ENCODE assay signal across 9 mouse cellular contexts in genomic region chr13:74025151-74026081, GRCm38 (mm10). TPM values are rescaled to one million over a fixed set of nuclear protein-coding genes. Genes with fewer than 3 reads are reported as not detected.
DNase-seq lines count a peak whose midpoint lies in the region; ATAC-seq and TF ChIP-seq lines count a peak whose summit lies in the region.
"Had no signal": no experiment of that assay in that cellular context is flagged by ENCODE, and none has a peak within 500 bp of the region (broad histone marks: within the 10 kb centered on the region; RNA-seq: fewer than 3 reads in every experiment).

No protein-coding gene starts in this region.

- no peak overlapping the region for H3K4me2 ChIP-seq in forebrain, embryonic 12.5 days
- no peak overlapping the region for H3K4me2 ChIP-seq in forebrain, embryonic 11.5 days (ENCODE audit: low read depth, low read length, severe bottlenecking)
- no peak overlapping the region for H3K4me2 ChIP-seq in heart, postnatal 0 days (ENCODE audit: low read depth, low read length)
- H3K4me2 ChIP-seq in liver, embryonic 16.5 days (ENCODE audit: low read depth, low read length), result no peak overlapping the region

- TF ChIP-seq EP300 in heart, postnatal 0 days (IDR thresholded peaks at IDR 0.05; ENCODE audit: low read depth), result no peak

- intact Hi-C loops in gastrocnemius, postnatal 14 days (cut with DNase I; ENCODE audit: low total_unique reads), result loop anchor here (2.0 kb wide), 1 partner anchor 55 kb away; no protein-coding TSS in a partner anchor

- DNase-seq in forebrain, embryonic 11.5 days (ENCODE audit: low spot score), result no peak
- peak; percentile 40 for DNase-seq in A20 (ENCODE audit: low read depth, low spot score)
- DNase-seq in cerebellum, adult 8-10 months, result peak; percentile 34
- peak; percentile 57 for DNase-seq in heart, postnatal 0 days (ENCODE audit: low spot score)
- DNase-seq in urinary bladder, postnatal 25 days (ENCODE audit: low spot score), result peak; percentile 15
- DNase-seq in gastrocnemius, postnatal 14 days, result no peak

- TF ChIP-seq CTCF in heart, postnatal 0 days (IDR thresholded peaks at IDR 0.05; ENCODE audit: low read depth), result no peak

- no peaks in the 10 kb centered on the region for H3K9me3 ChIP-seq in forebrain, embryonic 12.5 days
- H3K9me3 ChIP-seq in forebrain, embryonic 11.5 days (ENCODE audit: control insufficient read depth, low read length), result no peaks in the 10 kb centered on the region
- no peaks in the 10 kb centered on the region for H3K9me3 ChIP-seq in heart, postnatal 0 days (replicated peaks; ENCODE audit: control insufficient read depth, low read length)
- no peaks in the 10 kb centered on the region for H3K9me3 ChIP-seq in liver, embryonic 16.5 days (replicated peaks; ENCODE audit: control insufficient read depth, low read length)

- H3K9ac ChIP-seq in forebrain, embryonic 12.5 days, result no peak overlapping the region
- no peak overlapping the region for H3K9ac ChIP-seq in forebrain, embryonic 11.5 days (ENCODE audit: low read length)
- H3K9ac ChIP-seq in heart, postnatal 0 days (replicated peaks; ENCODE audit: low read depth, low read length), result no peak overlapping the region
- H3K9ac ChIP-seq in liver, embryonic 16.5 days (ENCODE audit: low read depth, low read length), result no peak overlapping the region

- no peaks in the 10 kb centered on the region for H3K36me3 ChIP-seq in forebrain, embryonic 12.5 days (replicated peaks)
- H3K36me3 ChIP-seq in forebrain, embryonic 11.5 days (ENCODE audit: control insufficient read depth, insufficient read depth, low read length), result no peaks in the 10 kb centered on the region
- peaks cover 6% of the 10 kb centered on the region; the same call in 1 of the 2 replicates for H3K36me3 ChIP-seq in heart, postnatal 0 days (replicated peaks; ENCODE audit: control insufficient read depth, insufficient read depth, low read length)
- H3K36me3 ChIP-seq in liver, embryonic 16.5 days (ENCODE audit: control insufficient read depth, insufficient read depth), result no peaks in the 10 kb centered on the region

- no peak overlapping the region for H3K4me3 ChIP-seq in forebrain, embryonic 12.5 days (replicated peaks)
- no peak overlapping the region for H3K4me3 ChIP-seq in forebrain, embryonic 11.5 days (ENCODE audit: low read depth, low read length)
- H3K4me3 ChIP-seq in heart, postnatal 0 days (ENCODE audit: low read depth, low read length), result no peak overlapping the region
- no peak overlapping the region for H3K4me3 ChIP-seq in liver, embryonic 16.5 days (ENCODE audit: low read depth, low read length)
- H3K4me3 ChIP-seq: erythroblast, embryonic 14.5 days had no signal

- peaks cover 5% of the 10 kb centered on the region; the same call in 1 of the 2 replicates for H3K4me1 ChIP-seq in forebrain, embryonic 12.5 days
- no peaks in the 10 kb centered on the region for H3K4me1 ChIP-seq in forebrain, embryonic 11.5 days (replicated peaks; ENCODE audit: control insufficient read depth, insufficient read depth, low read length)
- peaks cover 18% of the 10 kb centered on the region for H3K4me1 ChIP-seq in heart, postnatal 0 days (ENCODE audit: control insufficient read depth, insufficient read depth)
- no peaks in the 10 kb centered on the region; the same call in none of the 2 replicates for H3K4me1 ChIP-seq in liver, embryonic 16.5 days (ENCODE audit: control insufficient read depth, low read depth, low read length)

- no peaks in the 10 kb centered on the region for H3K27me3 ChIP-seq in forebrain, embryonic 12.5 days
- no peaks in the 10 kb centered on the region for H3K27me3 ChIP-seq in forebrain, embryonic 11.5 days (ENCODE audit: control insufficient read depth, insufficient read depth, low read length)
- no peaks in the 10 kb centered on the region for H3K27me3 ChIP-seq in heart, postnatal 0 days (ENCODE audit: control insufficient read depth, insufficient read depth, low read length)
- no peaks in the 10 kb centered on the region for H3K27me3 ChIP-seq in liver, embryonic 16.5 days (ENCODE audit: control insufficient read depth, insufficient read depth, low read depth, low read length)

- no peak overlapping the region for H3K27ac ChIP-seq in forebrain, embryonic 12.5 days
- H3K27ac ChIP-seq in forebrain, embryonic 11.5 days (ENCODE audit: low read depth, low read length), result no peak overlapping the region
- H3K27ac ChIP-seq in heart, postnatal 0 days (ENCODE audit: low read depth), result peak overlapping the region; percentile 66
- H3K27ac ChIP-seq in liver, embryonic 16.5 days (ENCODE audit: low read length), result no peak overlapping the region

- 0 out of 2 replicates have a peak, but pooled peaks have one; percentile 14 for ATAC-seq in forebrain, embryonic 12.5 days (ENCODE audit: low FRiP score)
- no peak for ATAC-seq in forebrain, embryonic 11.5 days (replicated peaks; ENCODE audit: low FRiP score)
- ATAC-seq in heart, postnatal 0 days (ENCODE audit: insufficient read depth, low read depth), result peak; percentile 32
- peak; percentile 68 for ATAC-seq in liver, embryonic 16.5 days (ENCODE audit: low read depth)

- WGBS in forebrain, embryonic 12.5 days, result 74% methylated on average over 4 of the region's 4 CpGs
- 73% methylated on average over 4 of the region's 4 CpGs for WGBS in forebrain, embryonic 11.5 days
- 43% methylated on average over 4 of the region's 4 CpGs for WGBS in heart, postnatal 0 days
- WGBS in liver, embryonic 16.5 days (ENCODE audit: insufficient replicate concordance), result 52% methylated on average over 4 of the region's 4 CpGs

RNA-seq across cellular contexts. Expression of gene Tppp, which starts 16.2 kb away (rescaled TPM):
- polyA plus RNA-seq in forebrain, embryonic 12.5 days (2016; fragmentation: Nextera tagmentation; extraction: Ambion mirVana), result 4.2 and 5.1 TPM in 2 replicates
- polyA plus RNA-seq in forebrain, embryonic 11.5 days (2014; fragmentation: Nextera tagmentation; extraction: Ambion mirVana), result 3.3 and 3.6 TPM in 2 replicates
- total RNA-seq in heart, postnatal 0 days (2014; rRNA removed; ENCODE audit: low replicate concordance), result 12.6 and 16.9 TPM in 2 replicates
- polyA plus RNA-seq in heart, postnatal 0 days (2015; fragmentation: Nextera tagmentation; extraction: Ambion mirVana), result 4.2 and 5.8 TPM in 2 replicates
- polyA plus RNA-seq in liver, embryonic 16.5 days (2015; fragmentation: Nextera tagmentation; extraction: Ambion mirVana), result 0.57 and 0.61 TPM in 2 replicates
- total RNA-seq in gastrocnemius, postnatal 14 days (2021), result 1 to 10 TPM; 5.8 to 5.9 TPM
- polyA plus RNA-seq: erythroblast, embryonic 14.5 days had no signal

RNA-seq across cellular contexts. Expression of gene Cep72, which starts 36.7 kb away (rescaled TPM):
- polyA plus RNA-seq in forebrain, embryonic 12.5 days (2016; fragmentation: Nextera tagmentation; extraction: Ambion mirVana), result 19.1 and 24.8 TPM in 2 replicates
- 24.6 and 26.1 TPM in 2 replicates for polyA plus RNA-seq in forebrain, embryonic 11.5 days (2014; fragmentation: Nextera tagmentation; extraction: Ambion mirVana)
- 3.9 and 5.5 TPM in 2 replicates for total RNA-seq in heart, postnatal 0 days (2014; rRNA removed; ENCODE audit: low replicate concordance)
- 4.5 and 4.8 TPM in 2 replicates for polyA plus RNA-seq in heart, postnatal 0 days (2015; fragmentation: Nextera tagmentation; extraction: Ambion mirVana)
- polyA plus RNA-seq in liver, embryonic 16.5 days (2015; fragmentation: Nextera tagmentation; extraction: Ambion mirVana), result 7.2 and 7.3 TPM in 2 replicates
- 1 to 10 TPM; 1.6 to 2.6 TPM for total RNA-seq in gastrocnemius, postnatal 14 days (2021)

Comparison
In these comparisons a context has a peak if more than half of its experiments do, and no peak if none do; other contexts are left out.
1. DNase-seq: peak in A20 (single experiment), cerebellum, adult 8-10 months (single experiment), heart, postnatal 0 days (single experiment) and urinary bladder, postnatal 25 days (single experiment); none in forebrain, embryonic 11.5 days (single experiment) and gastrocnemius, postnatal 14 days (single experiment).